Mouse (Mus musculus): ENCODE measurements around the gene Vps53. TPM values are rescaled to one million over a fixed set of nuclear protein-coding genes. Genes with fewer than 3 reads are reported as not detected.

The Vps53 gene
- total and polyA plus RNA-seq, 3 experiments, result 16.4 to 25.1 (median 24.3) TPM

GRCm38 (mm10) chr11:76137996-76138395, 41.5 kb downstream of the Vps53 start:
- H3K36me3 ChIP-seq (ENCODE audit: control insufficient read depth, insufficient read depth, low read length), result peaks cover 4% of the 10 kb centered on the region; the same call in 1 of the 2 replicates
- DNase-seq, result no peak
- intact Hi-C loops (cut with DNase I), result no loop called here
- no peaks in the 10 kb centered on the region for H3K79me2 ChIP-seq (replicated peaks; ENCODE audit: control insufficient read depth, insufficient read depth, low read length)
- 66% methylated on average over 3 of the region's 3 CpGs for WGBS
- no peaks in the 10 kb centered on the region for H3K27me3 ChIP-seq (ENCODE audit: control insufficient read depth, insufficient read depth, low read length)
- H3K27ac ChIP-seq, result no peak overlapping the region; the same call in 1 of the 2 replicates
- no peak overlapping the region for H3K4me3 ChIP-seq
- H3K9ac ChIP-seq (ENCODE audit: low read depth, low read length), result no peak overlapping the region
- no peak for TF ChIP-seq EP300 (IDR thresholded peaks at IDR 0.05; ENCODE audit: insufficient read depth, low read depth, low read length)
- TF ChIP-seq POLR2A (IDR thresholded peaks at IDR 0.05; ENCODE audit: insufficient read depth, low read depth, low read length), result no peak
- no peak for TF ChIP-seq CTCF (IDR thresholded peaks at IDR 0.05)
- no peaks in the 10 kb centered on the region for H3K4me1 ChIP-seq (ENCODE audit: control insufficient read depth, insufficient read depth, low read length)

- Histone ChIP-seq H3K9ac (ENCODE audit: low read depth, low read length) (no peak overlapping the region), H3K79me2 (replicated peaks; ENCODE audit: control insufficient read depth, insufficient read depth, low read length) (no peaks in the 10 kb centered on the region), H3K27me3 (ENCODE audit: control insufficient read depth, insufficient read depth, low read length) (no peaks in the 10 kb centered on the region), H3K27ac (no peak overlapping the region), H3K36me3 (ENCODE audit: control insufficient read depth, insufficient read depth, low read length) (peaks cover 14% of the 10 kb centered on the region), H3K4me3 (no peak overlapping the region), H3K4me1 (ENCODE audit: control insufficient read depth, insufficient read depth, low read length) (peaks cover 4% of the 10 kb centered on the region)
- intact Hi-C loops (cut with DNase I), result no loop called here
- TF ChIP-seq CTCF (IDR thresholded peaks at IDR 0.05) (no peak), POLR2A (IDR thresholded peaks at IDR 0.05; ENCODE audit: insufficient read depth, low read depth, low read length) (no peak), EP300 (IDR thresholded peaks at IDR 0.05; ENCODE audit: insufficient read depth, low read depth, low read length) (no peak)
- WGBS, result 77% methylated on average over 7 of the region's 7 CpGs
- DNase-seq, result no peak
Measured at GRCm38 (mm10) chr11:76135641-76136437, 43.6 kb downstream of the Vps53 start.

- peak overlapping the region; percentile 75 for H3K27ac ChIP-seq
- peaks cover 14% of the 10 kb centered on the region for H3K36me3 ChIP-seq (ENCODE audit: control insufficient read depth, insufficient read depth, low read length)
- no peaks in the 10 kb centered on the region for H3K79me2 ChIP-seq (replicated peaks; ENCODE audit: control insufficient read depth, insufficient read depth, low read length)
- no peak for TF ChIP-seq CTCF (IDR thresholded peaks at IDR 0.05)
- peak; percentile 54; the same call in 1 of the 2 replicates for TF ChIP-seq POLR2A (IDR thresholded peaks at IDR 0.05; ENCODE audit: insufficient read depth, low read depth, low read length)
- TF ChIP-seq EP300 (IDR thresholded peaks at IDR 0.05; ENCODE audit: insufficient read depth, low read depth, low read length), result peak; percentile 99
- H3K4me3 ChIP-seq, result no peak overlapping the region
- no peaks in the 10 kb centered on the region for H3K27me3 ChIP-seq (ENCODE audit: control insufficient read depth, insufficient read depth, low read length)
- 52% methylated on average over 5 of the region's 5 CpGs for WGBS
- H3K4me1 ChIP-seq (ENCODE audit: control insufficient read depth, insufficient read depth, low read length), result peaks cover 8% of the 10 kb centered on the region
- peak; percentile 53 to 74 for DNase-seq
- intact Hi-C loops (cut with DNase I), result loop anchor here (1.0 to 5.0 kb wide), 3 partner anchors 30 to 96 kb away; no protein-coding TSS in a partner anchor
- no peak overlapping the region for H3K9ac ChIP-seq (ENCODE audit: low read depth, low read length)
Measured at GRCm38 (mm10) chr11:76130859-76131258, 48.6 kb downstream of the Vps53 start.

- Histone ChIP-seq H3K4me1 (ENCODE audit: control insufficient read depth, insufficient read depth, low read length) (peaks cover 12% of the 10 kb centered on the region), H3K9ac (ENCODE audit: low read depth, low read length) (0 out of 2 replicates have a peak overlapping the region, but pooled peaks have one; percentile 4), H3K36me3 (ENCODE audit: control insufficient read depth, insufficient read depth, low read length) (peaks cover 15% of the 10 kb centered on the region), H3K27ac (peak overlapping the region; percentile 51), H3K79me2 (replicated peaks; ENCODE audit: control insufficient read depth, insufficient read depth, low read length) (no peaks in the 10 kb centered on the region), H3K27me3 (ENCODE audit: control insufficient read depth, insufficient read depth, low read length) (no peaks in the 10 kb centered on the region), H3K4me3 (no peak overlapping the region)
- peak in 1 of 2 experiments; percentile 40 for DNase-seq
- intact Hi-C loops (cut with DNase I), result no loop called here
- no peak for TF ChIP-seq CTCF (IDR thresholded peaks at IDR 0.05)
- TF ChIP-seq EP300 (IDR thresholded peaks at IDR 0.05; ENCODE audit: insufficient read depth, low read depth, low read length), result no peak
- no peak for TF ChIP-seq POLR2A (IDR thresholded peaks at IDR 0.05; ENCODE audit: insufficient read depth, low read depth, low read length)
- 17% methylated on average over 8 of the region's 8 CpGs for WGBS
Measured at GRCm38 (mm10) chr11:76125386-76125785, 54.1 kb downstream of the Vps53 start.

GRCm38 (mm10) chr11:76123517-76123916, 55.9 kb downstream of the Vps53 start:
- no peaks in the 10 kb centered on the region for H3K79me2 ChIP-seq (replicated peaks; ENCODE audit: control insufficient read depth, insufficient read depth, low read length)
- no peak for DNase-seq
- no peak overlapping the region for H3K9ac ChIP-seq (ENCODE audit: low read depth, low read length)
- no peak for TF ChIP-seq EP300 (IDR thresholded peaks at IDR 0.05; ENCODE audit: insufficient read depth, low read depth, low read length)
- TF ChIP-seq POLR2A (IDR thresholded peaks at IDR 0.05; ENCODE audit: insufficient read depth, low read depth, low read length), result no peak
- no peak for TF ChIP-seq CTCF (IDR thresholded peaks at IDR 0.05)
- no peaks in the 10 kb centered on the region for H3K27me3 ChIP-seq (ENCODE audit: control insufficient read depth, insufficient read depth, low read length)
- no peak overlapping the region for H3K4me3 ChIP-seq
- intact Hi-C loops (cut with DNase I), result no loop called here
- H3K36me3 ChIP-seq (ENCODE audit: control insufficient read depth, insufficient read depth, low read length), result peaks cover 14% of the 10 kb centered on the region
- WGBS, result 76% methylated on average over 1 of the region's 1 CpGs
- H3K4me1 ChIP-seq (ENCODE audit: control insufficient read depth, insufficient read depth, low read length), result peaks cover 12% of the 10 kb centered on the region
- no peak overlapping the region for H3K27ac ChIP-seq

GRCm38 (mm10) chr11:76122571-76122970, 56.9 kb downstream of the Vps53 start:
- no peak for DNase-seq
- H3K36me3 ChIP-seq (ENCODE audit: control insufficient read depth, insufficient read depth, low read length), result peaks cover 16% of the 10 kb centered on the region
- no peaks in the 10 kb centered on the region for H3K79me2 ChIP-seq (replicated peaks; ENCODE audit: control insufficient read depth, insufficient read depth, low read length)
- H3K27me3 ChIP-seq (ENCODE audit: control insufficient read depth, insufficient read depth, low read length), result no peaks in the 10 kb centered on the region
- intact Hi-C loops (cut with DNase I), result no loop called here
- WGBS, result 52% methylated on average over 2 of the region's 2 CpGs
- H3K4me1 ChIP-seq (ENCODE audit: control insufficient read depth, insufficient read depth, low read length), result peaks cover 14% of the 10 kb centered on the region
- no peak overlapping the region; the same call in 1 of the 2 replicates for H3K27ac ChIP-seq
- H3K4me3 ChIP-seq, result no peak overlapping the region
- TF ChIP-seq CTCF (IDR thresholded peaks at IDR 0.05) (no peak), POLR2A (IDR thresholded peaks at IDR 0.05; ENCODE audit: insufficient read depth, low read depth, low read length) (no peak), EP300 (IDR thresholded peaks at IDR 0.05; ENCODE audit: insufficient read depth, low read depth, low read length) (no peak)
- H3K9ac ChIP-seq (ENCODE audit: low read depth, low read length), result no peak overlapping the region

Data from heart, adult 2 months (tissue).